Mouse (Mus musculus) embryonic facial prominence, embryonic 10.5 days (tissue): ENCODE data around the gene Oma1. TPM values are rescaled to one million over a fixed set of nuclear protein-coding genes. Genes with fewer than 3 reads are reported as not detected.

Experiments
- DNase-seq: peaks from one replicate; pipeline ENCODE4 v3.0.0-alpha.2; 2017; ENCODE audit warnings: low spot score
- H3K27ac ChIP-seq: fragments of 300-500 bp; sonication (generic); replicated peaks from 2 replicates; pipeline ENCODE4 v1.5.1; 2016; ENCODE audit warnings: mild to moderate bottlenecking
- H3K27me3 ChIP-seq: fragments of 300-500 bp; sonication (generic); replicated peaks from 2 replicates; pipeline ENCODE4 v1.6.1; 2016; ENCODE audit warnings: low read depth, mild to moderate bottlenecking; ENCODE audit not compliant: poor library complexity, severe bottlenecking
- H3K36me3 ChIP-seq: fragments of 300-500 bp; sonication (generic); replicated peaks from 2 replicates; pipeline ENCODE4 v1.6.1; 2016; ENCODE audit warnings: mild to moderate bottlenecking, moderate library complexity
- H3K4me1 ChIP-seq: fragments of 300-500 bp; sonication (generic); 2 replicates; pipeline ENCODE4 v1.6.1; 2016
- H3K4me3 ChIP-seq: fragments of 300-500 bp; sonication (generic); 2 replicates; pipeline ENCODE4 v1.5.1; 2016; ENCODE audit warnings: mild to moderate bottlenecking, moderate library complexity
- H3K9me3 ChIP-seq: fragments of 300-500 bp; sonication (generic); 2 replicates; pipeline ENCODE4 v1.6.1; 2016; ENCODE audit warnings: mild to moderate bottlenecking
- WGBS: fragments of 180-500 bp; shearing (Covaris S2); methylation state at CpG from one replicate; pipeline ENCODE4 v1.1.7; 2016; 5-methylcytosine and 5-hydroxymethylcytosine counted together
- polyA plus RNA-seq: library from polyadenylated mRNA; unstranded; fragments of >200 nt; fragmentation: Nextera tagmentation; extraction: Ambion mirVana; gene quantifications from 2 replicates; pipeline ENCODE4 v1.2.1, GENCODE M21; 2016

Gene Oma1
- 14.5 and 16.3 TPM in 2 replicates for polyA plus RNA-seq

GRCm38 (mm10) chr4:103313587-103314525 is at the start of gene Oma1:
TSS of gene Oma1 (plus strand) at chr4:103313812.
- WGBS = under 1% methylated on average over 61 of the region's 61 CpGs
- H3K27ac ChIP-seq = peak within 1 kb of the TSS; percentile 95

GRCm38 (mm10) chr4:103263812-103264396 is 49.7 kb upstream of the Oma1 start:
- DNase-seq = no peak
- Histone ChIP-seq H3K27me3 (no peaks in the 10 kb centered on the region), H3K4me1 (no peaks in the 10 kb centered on the region), H3K4me3 (no peak overlapping the region), H3K9me3 (no peaks in the 10 kb centered on the region), H3K36me3 (no peaks in the 10 kb centered on the region), H3K27ac (no peak overlapping the region)
- WGBS = 57% methylated on average over 8 of the region's 8 CpGs

More at GRCm38 (mm10) chr4:103313587-103314525, at the start of gene Oma1:
- Histone ChIP-seq H3K4me3 (peak within 1 kb of the TSS; percentile 78), H3K36me3 (no peaks in the 10 kb centered on the region), H3K4me1 (peaks cover 4% of the 10 kb centered on the region; the same call in 1 of the 2 replicates), H3K27me3 (no peaks in the 10 kb centered on the region), H3K9me3 (no peaks in the 10 kb centered on the region)
- peak; percentile 99 for DNase-seq

- DNase-seq = no peak
- no peaks in the 10 kb centered on the region for H3K4me1 ChIP-seq
- H3K27ac ChIP-seq = no peak overlapping the region
- H3K36me3 ChIP-seq = no peaks in the 10 kb centered on the region
- no peaks in the 10 kb centered on the region for H3K27me3 ChIP-seq
- no peaks in the 10 kb centered on the region for H3K9me3 ChIP-seq
- H3K4me3 ChIP-seq = no peak overlapping the region
- 61% methylated on average over 2 of the region's 2 CpGs for WGBS
Measured at GRCm38 (mm10) chr4:103265166-103265565, 48.4 kb upstream of the Oma1 start.

- no peak overlapping the region for H3K4me3 ChIP-seq
- no peaks in the 10 kb centered on the region for H3K36me3 ChIP-seq
- DNase-seq = peak; percentile 10
- 76% methylated on average over 4 of the region's 4 CpGs for WGBS
- no peaks in the 10 kb centered on the region for H3K27me3 ChIP-seq
- no peaks in the 10 kb centered on the region for H3K4me1 ChIP-seq
- no peaks in the 10 kb centered on the region for H3K9me3 ChIP-seq
- H3K27ac ChIP-seq = no peak overlapping the region
Measured at GRCm38 (mm10) chr4:103269336-103269735, 44.3 kb upstream of the Oma1 start.

- H3K4me1 ChIP-seq = no peaks in the 10 kb centered on the region
- H3K9me3 ChIP-seq = no peaks in the 10 kb centered on the region
- no peaks in the 10 kb centered on the region for H3K27me3 ChIP-seq
- peak; percentile 8 for DNase-seq
- no peaks in the 10 kb centered on the region for H3K36me3 ChIP-seq
- no peak overlapping the region for H3K4me3 ChIP-seq
- 76% methylated on average over 7 of the region's 8 CpGs for WGBS
- no peak overlapping the region for H3K27ac ChIP-seq
Measured at GRCm38 (mm10) chr4:103273021-103273420, 40.6 kb upstream of the Oma1 start.

- Histone ChIP-seq H3K27ac (no peak overlapping the region), H3K4me3 (no peak overlapping the region), H3K36me3 (no peaks in the 10 kb centered on the region), H3K4me1 (no peaks in the 10 kb centered on the region), H3K9me3 (no peaks in the 10 kb centered on the region), H3K27me3 (no peaks in the 10 kb centered on the region)
- WGBS = 90% methylated on average over 7 of the region's 7 CpGs
- no peak for DNase-seq
Measured at GRCm38 (mm10) chr4:103288342-103288741, 25.3 kb upstream of the Oma1 start.

GRCm38 (mm10) chr4:103290763-103291162 is 22.8 kb upstream of the Oma1 start, which contains the start of gene 4921539E11Rik:
TSS of gene 4921539E11Rik (minus strand) at chr4:103290863.
- WGBS = 79% methylated on average over 2 of the region's 2 CpGs
- H3K27me3 ChIP-seq = no peaks in the 10 kb centered on the region
- H3K4me1 ChIP-seq = no peaks in the 10 kb centered on the region
- no peak for DNase-seq
- H3K27ac ChIP-seq = no peak within 1 kb of the TSS
- H3K36me3 ChIP-seq = no peaks in the 10 kb centered on the region
- no peak within 1 kb of the TSS for H3K4me3 ChIP-seq
- no peaks in the 10 kb centered on the region for H3K9me3 ChIP-seq

- Histone ChIP-seq H3K36me3 (no peaks in the 10 kb centered on the region), H3K9me3 (no peaks in the 10 kb centered on the region), H3K27ac (no peak overlapping the region), H3K4me1 (no peaks in the 10 kb centered on the region), H3K27me3 (no peaks in the 10 kb centered on the region), H3K4me3 (no peak overlapping the region)
- DNase-seq = no peak
- 82% methylated on average over 10 of the region's 10 CpGs for WGBS
Measured at GRCm38 (mm10) chr4:103299342-103299741, 14.3 kb upstream of the Oma1 start.

- H3K27ac ChIP-seq = no peak overlapping the region
- H3K36me3 ChIP-seq = no peaks in the 10 kb centered on the region
- DNase-seq = no peak
- no peaks in the 10 kb centered on the region for H3K9me3 ChIP-seq
- no peaks in the 10 kb centered on the region for H3K27me3 ChIP-seq
- no peaks in the 10 kb centered on the region for H3K4me1 ChIP-seq
- WGBS = 88% methylated on average over 1 of the region's 1 CpGs
- no peak overlapping the region for H3K4me3 ChIP-seq
Measured at GRCm38 (mm10) chr4:103303851-103304250, 9.8 kb upstream of the Oma1 start.

- Histone ChIP-seq H3K4me1 (peaks cover 4% of the 10 kb centered on the region; the same call in 1 of the 2 replicates), H3K9me3 (no peaks in the 10 kb centered on the region), H3K27me3 (no peaks in the 10 kb centered on the region), H3K27ac (no peak overlapping the region), H3K4me3 (peak overlapping the region; percentile 78), H3K36me3 (no peaks in the 10 kb centered on the region)
- 47% methylated on average over 3 of the region's 3 CpGs for WGBS
- DNase-seq = no peak
Measured at GRCm38 (mm10) chr4:103314526-103314910, 906 bp downstream of the Oma1 start.

- H3K27me3 ChIP-seq = no peaks in the 10 kb centered on the region
- no peaks in the 10 kb centered on the region for H3K9me3 ChIP-seq
- peaks cover 4% of the 10 kb centered on the region; the same call in 1 of the 2 replicates for H3K4me1 ChIP-seq
- no peaks in the 10 kb centered on the region for H3K36me3 ChIP-seq
- 87% methylated on average over 4 of the region's 4 CpGs for WGBS
- H3K4me3 ChIP-seq = no peak overlapping the region
- no peak for DNase-seq
- no peak overlapping the region for H3K27ac ChIP-seq
Measured at GRCm38 (mm10) chr4:103315861-103316260, 2.2 kb downstream of the Oma1 start.

- DNase-seq = no peak
- WGBS = 87% methylated on average over 6 of the region's 6 CpGs
- no peak overlapping the region for H3K27ac ChIP-seq
- no peak overlapping the region for H3K4me3 ChIP-seq
- no peaks in the 10 kb centered on the region for H3K9me3 ChIP-seq
- H3K36me3 ChIP-seq = no peaks in the 10 kb centered on the region; the same call in 1 of the 2 replicates
- no peaks in the 10 kb centered on the region for H3K4me1 ChIP-seq
- H3K27me3 ChIP-seq = no peaks in the 10 kb centered on the region
Measured at GRCm38 (mm10) chr4:103321461-103321860, 7.8 kb downstream of the Oma1 start.
